Mouse (Mus musculus): ENCODE results near the gene Wrnip1.
"Not testable (repeated sequence)": the region's sequence is repeated elsewhere in the genome, so short reads cannot be mapped to it uniquely, and the experiment has no call there.

The Wrnip1 gene

DNA sequence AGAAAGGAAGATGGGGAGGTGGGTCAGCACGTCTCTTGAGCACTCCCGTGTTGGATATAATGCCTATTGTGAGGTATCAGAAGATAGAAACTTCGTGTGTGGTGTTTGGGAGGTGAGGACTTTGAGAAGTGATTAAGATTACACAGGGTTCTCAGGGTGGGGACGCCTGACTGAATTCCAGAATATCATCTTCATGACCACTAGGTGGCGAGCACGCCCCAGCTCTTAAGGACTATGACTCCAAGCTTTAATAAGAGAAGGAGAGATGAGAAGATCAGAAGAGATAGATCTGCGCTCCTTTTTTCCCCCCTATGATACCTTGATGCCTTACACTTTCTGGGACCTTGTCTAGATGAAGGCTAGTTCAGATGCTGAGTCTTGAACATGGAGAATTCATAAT, 50.1 kb downstream of the Wrnip1 start:
- peaks cover 5% of the 10 kb centered on the region for H3K36me3 ChIP-seq (ENCODE audit: control insufficient read depth, insufficient read depth, low read length, poor library complexity, severe bottlenecking)
- peak; percentile 84 for DNase-seq (ENCODE audit: low read depth, low spot score)
- no peaks in the 10 kb centered on the region; the same call in 1 of the 2 replicates for H3K27me3 ChIP-seq (ENCODE audit: control insufficient read depth, insufficient read depth, low read length, poor library complexity, severe bottlenecking)

DNA sequence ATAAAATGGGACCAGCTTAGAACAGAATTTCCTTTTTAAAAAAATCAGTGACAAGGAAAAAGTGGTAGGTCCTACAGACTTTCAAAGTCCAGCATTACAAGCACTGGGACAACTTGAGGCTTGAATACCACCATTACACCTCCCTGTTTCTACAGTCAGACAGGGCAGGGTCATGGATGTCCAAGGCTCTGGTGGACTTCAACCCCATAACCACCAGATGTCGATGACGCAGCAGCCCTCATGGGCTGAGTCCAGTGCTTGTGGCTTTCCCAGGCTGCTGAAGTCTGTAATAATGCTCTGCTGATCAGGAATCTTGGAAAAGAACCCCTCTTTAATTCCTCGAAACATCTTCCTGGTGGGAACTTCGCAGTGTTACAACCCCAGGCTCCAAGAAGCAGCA, 50.7 kb downstream of the Wrnip1 start:
- Histone ChIP-seq H3K27me3 (ENCODE audit: control insufficient read depth, insufficient read depth, low read length, poor library complexity, severe bottlenecking) (no peaks in the 10 kb centered on the region; the same call in 1 of the 2 replicates), H3K36me3 (ENCODE audit: control insufficient read depth, insufficient read depth, low read length, poor library complexity, severe bottlenecking) (peaks cover 4% of the 10 kb centered on the region)
- no peak for DNase-seq (ENCODE audit: low read depth, low spot score)

DNA sequence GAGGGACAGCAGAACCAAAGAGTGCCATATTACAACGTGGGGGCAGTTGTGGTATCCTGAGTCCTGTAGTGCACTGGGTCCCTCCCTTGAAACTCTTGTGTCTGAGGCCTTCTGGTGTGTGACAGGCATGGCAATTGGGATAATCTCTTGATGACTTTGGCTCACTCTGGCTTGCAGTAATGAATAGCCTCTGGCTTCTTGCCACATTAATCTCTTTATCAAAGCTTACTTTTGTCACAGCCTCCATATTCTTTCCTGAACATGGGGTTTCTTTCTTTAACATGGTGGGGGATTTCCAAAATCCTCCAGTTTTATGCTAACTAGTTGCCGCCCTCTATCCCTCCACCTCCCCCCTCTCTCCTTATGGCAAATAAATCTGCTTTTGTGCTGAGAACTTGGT, 51.2 kb downstream of the Wrnip1 start:
- Histone ChIP-seq H3K36me3 (ENCODE audit: control insufficient read depth, insufficient read depth, low read length, poor library complexity, severe bottlenecking) (peaks cover 3% of the 10 kb centered on the region), H3K27me3 (ENCODE audit: control insufficient read depth, insufficient read depth, low read length, poor library complexity, severe bottlenecking) (peaks cover 2% of the 10 kb centered on the region; the same call in 1 of the 2 replicates)
- DNase-seq (ENCODE audit: low read depth, low spot score), result no peak

DNA sequence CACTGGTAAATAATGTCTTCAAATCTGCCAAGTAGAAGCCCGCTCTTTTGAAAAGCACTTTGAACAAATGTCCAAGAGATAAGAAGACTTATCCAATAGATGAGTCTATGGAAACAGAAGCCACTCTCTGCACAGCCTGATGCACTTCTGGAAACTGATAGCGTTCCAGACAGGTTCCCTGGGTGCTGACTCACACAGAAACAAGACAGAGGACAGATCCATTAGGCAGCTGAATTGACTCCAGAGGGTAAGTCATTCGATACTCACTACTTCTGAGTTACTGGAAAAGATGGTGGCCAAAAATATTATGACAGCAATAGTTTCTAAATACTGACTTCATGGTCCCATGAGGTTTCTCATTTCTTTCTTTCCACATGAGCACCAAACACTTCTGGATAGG, 59.0 kb downstream of the Wrnip1 start:
- no peak for DNase-seq (ENCODE audit: low read depth, low spot score)
- H3K36me3 ChIP-seq (ENCODE audit: control insufficient read depth, insufficient read depth, low read length, poor library complexity, severe bottlenecking), result no peaks in the 10 kb centered on the region
- H3K27me3 ChIP-seq (ENCODE audit: control insufficient read depth, insufficient read depth, low read length, poor library complexity, severe bottlenecking), result peaks cover 2% of the 10 kb centered on the region; the same call in 1 of the 2 replicates

DNA sequence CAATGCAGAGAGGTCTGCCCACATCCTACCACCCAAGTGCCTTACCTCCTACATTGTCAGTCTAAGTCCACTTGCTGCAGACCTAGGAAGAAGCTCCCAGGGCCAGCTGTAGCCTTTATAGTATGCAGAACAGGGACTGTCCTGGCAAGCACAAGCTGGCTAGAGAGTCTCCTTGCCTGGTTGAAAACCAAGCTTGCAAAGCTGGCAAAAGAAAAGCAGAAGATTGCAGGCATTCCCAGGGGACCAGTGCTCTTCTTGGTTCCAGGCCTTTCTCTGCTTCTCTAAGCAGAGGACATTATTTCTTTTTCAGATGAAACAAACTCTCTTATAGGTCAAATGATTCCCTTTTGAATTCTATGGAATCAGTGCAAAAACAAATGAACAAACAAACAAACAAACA, 61.6 kb downstream of the Wrnip1 start:
- DNase-seq (ENCODE audit: low read depth, low spot score), result peak; percentile 65
- H3K27me3 ChIP-seq (ENCODE audit: control insufficient read depth, insufficient read depth, low read length, poor library complexity, severe bottlenecking), result no peaks in the 10 kb centered on the region
- no peaks in the 10 kb centered on the region for H3K36me3 ChIP-seq (ENCODE audit: control insufficient read depth, insufficient read depth, low read length, poor library complexity, severe bottlenecking)

- H3K27me3 ChIP-seq (ENCODE audit: control insufficient read depth, insufficient read depth, low read length, poor library complexity, severe bottlenecking); DNase-seq (ENCODE audit: low read depth, low spot score): not testable (repeated sequence)
Observed at GRCm38 (mm10) chr13:32864529-32864928, 62.7 kb downstream of the Wrnip1 start.

GRCm38 (mm10) chr13:32865591-32865990, 63.8 kb downstream of the Wrnip1 start:
- peak; percentile 32 for DNase-seq (ENCODE audit: low read depth, low spot score)
- no peaks in the 10 kb centered on the region for H3K27me3 ChIP-seq (ENCODE audit: control insufficient read depth, insufficient read depth, low read length, poor library complexity, severe bottlenecking)
- no peaks in the 10 kb centered on the region for H3K36me3 ChIP-seq (ENCODE audit: control insufficient read depth, insufficient read depth, low read length, poor library complexity, severe bottlenecking)

More at GRCm38 (mm10) chr13:32864529-32864928, 62.7 kb downstream of the Wrnip1 start:
- H3K36me3 ChIP-seq (ENCODE audit: control insufficient read depth, insufficient read depth, low read length, poor library complexity, severe bottlenecking), result not testable (repeated sequence)

- H3K36me3 ChIP-seq (ENCODE audit: control insufficient read depth, insufficient read depth, low read length, poor library complexity, severe bottlenecking), result no peaks in the 10 kb centered on the region
- peak; percentile 87 for DNase-seq (ENCODE audit: low read depth, low spot score)
- no peaks in the 10 kb centered on the region for H3K27me3 ChIP-seq (ENCODE audit: control insufficient read depth, insufficient read depth, low read length, poor library complexity, severe bottlenecking)
Observed at GRCm38 (mm10) chr13:32866484-32866883, 64.6 kb downstream of the Wrnip1 start.

DNA sequence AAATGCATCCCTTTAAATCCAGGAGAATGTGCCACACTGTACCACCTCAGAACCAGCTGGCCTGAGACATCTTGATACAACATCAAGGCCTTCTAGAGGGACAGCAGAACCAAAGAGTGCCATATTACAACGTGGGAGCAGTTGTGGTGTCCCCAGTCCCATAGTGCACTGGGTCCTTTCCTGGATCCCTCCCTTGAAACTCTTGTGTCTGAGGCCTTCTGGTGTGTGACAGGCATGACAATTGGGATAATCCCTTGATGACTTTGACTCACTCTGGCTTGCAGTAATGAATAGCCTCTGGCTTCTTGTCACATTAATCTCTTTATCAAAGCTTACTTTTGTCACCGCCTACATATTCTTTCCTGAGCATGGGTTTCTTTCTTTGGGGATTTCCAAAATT, 65.2 kb downstream of the Wrnip1 start:
- H3K36me3 ChIP-seq (ENCODE audit: control insufficient read depth, insufficient read depth, low read length, poor library complexity, severe bottlenecking), result no peaks in the 10 kb centered on the region
- H3K27me3 ChIP-seq (ENCODE audit: control insufficient read depth, insufficient read depth, low read length, poor library complexity, severe bottlenecking), result no peaks in the 10 kb centered on the region
- DNase-seq (ENCODE audit: low read depth, low spot score), result no peak

DNA sequence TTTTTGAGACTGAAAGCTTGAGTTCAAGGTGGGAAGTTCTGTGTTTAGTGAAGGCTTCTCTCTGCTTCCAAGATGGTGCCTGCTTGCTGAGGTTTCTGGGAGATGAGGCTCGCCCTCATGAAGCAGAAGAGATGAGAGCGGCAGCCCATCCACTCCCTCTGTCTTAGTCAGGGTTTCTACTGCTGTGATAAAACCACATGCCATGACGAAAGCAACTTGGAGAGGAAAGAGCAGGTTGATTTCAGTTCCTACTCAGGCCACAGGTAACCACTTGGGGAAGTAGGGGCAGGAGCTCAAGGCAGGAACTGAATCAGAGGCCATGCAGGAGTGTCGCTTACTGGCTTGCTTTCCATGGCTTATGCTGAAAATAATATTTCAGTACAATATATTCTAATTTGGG, 66.4 kb downstream of the Wrnip1 start:
- not testable (repeated sequence) for H3K27me3 ChIP-seq (ENCODE audit: control insufficient read depth, insufficient read depth, low read length, poor library complexity, severe bottlenecking); H3K36me3 ChIP-seq (ENCODE audit: control insufficient read depth, insufficient read depth, low read length, poor library complexity, severe bottlenecking)
- peak; percentile 45 for DNase-seq (ENCODE audit: low read depth, low spot score)

DNA sequence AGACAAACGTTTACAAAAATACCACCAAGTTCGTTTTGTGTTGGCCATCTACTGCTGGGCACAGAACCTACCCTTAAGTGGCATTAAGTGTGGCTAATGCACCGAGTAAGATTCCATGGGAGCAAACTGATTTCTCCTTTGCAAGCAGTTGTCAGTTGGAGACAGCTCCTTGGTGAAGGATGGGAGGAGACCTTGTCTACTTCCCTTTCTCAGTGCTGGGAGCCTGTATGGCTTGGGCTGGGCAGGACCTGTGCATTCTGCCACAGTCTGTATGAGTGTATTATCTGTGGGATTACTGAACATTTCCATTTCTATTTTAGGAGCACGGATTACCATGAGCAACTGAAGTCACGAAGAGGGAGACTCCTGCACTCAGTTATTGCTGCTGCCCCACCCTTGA, 67.0 kb downstream of the Wrnip1 start:
- Histone ChIP-seq H3K27me3 (ENCODE audit: control insufficient read depth, insufficient read depth, low read length, poor library complexity, severe bottlenecking) (no peaks in the 10 kb centered on the region), H3K36me3 (ENCODE audit: control insufficient read depth, insufficient read depth, low read length, poor library complexity, severe bottlenecking) (no peaks in the 10 kb centered on the region)
- DNase-seq (ENCODE audit: low read depth, low spot score), result no peak

Data from splenic B cell, adult 2 months (primary cell).